Comparison of ENCODE assay signal across 9 mouse cellular contexts in the genomic region with DNA sequence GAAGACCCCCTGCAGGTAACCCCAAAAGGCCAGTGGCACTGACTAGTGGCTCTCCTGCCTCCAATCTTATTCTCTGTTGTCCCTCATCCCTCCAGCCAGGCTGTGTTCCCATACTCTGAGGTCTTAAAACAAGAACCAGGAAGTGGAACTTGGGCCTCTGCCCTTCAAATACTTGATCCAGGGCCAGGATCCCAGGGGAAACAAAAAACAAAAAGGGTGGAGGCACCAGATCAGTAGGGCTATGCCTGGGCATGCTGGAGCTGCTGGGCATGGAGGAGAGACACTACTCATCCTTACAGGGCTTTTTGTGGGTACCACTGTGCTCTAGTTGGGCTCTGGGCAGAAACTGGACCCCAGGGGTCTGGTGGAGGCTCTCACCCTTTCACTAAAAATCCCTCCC. TPM values are rescaled to one million over a fixed set of nuclear protein-coding genes. Genes with fewer than 3 reads are reported as not detected.
DNase-seq lines count a peak whose midpoint lies in the region; ATAC-seq and TF ChIP-seq lines count a peak whose summit lies in the region.
"Had no signal": no experiment of that assay in that cellular context is flagged by ENCODE, and none has a peak within 500 bp of the region (broad histone marks: within the 10 kb centered on the region; RNA-seq: fewer than 3 reads in every experiment).

No protein-coding gene starts in this region.

- H3K27ac ChIP-seq in gastrocnemius, adult 2 months: peak overlapping the region; percentile 93
- H3K27ac ChIP-seq in macrophage: peak overlapping the region; percentile 25

- intact Hi-C loops in gastrocnemius, adult 2 months (cut with DNase I): no loop called here

- ATAC-seq in megakaryocyte, adult 5-6 weeks (ENCODE audit: poor library complexity, severe bottlenecking): no peak
- ATAC-seq in erythroid progenitor cell, adult 5-6 weeks (replicated peaks; ENCODE audit: low FRiP score, poor library complexity, severe bottlenecking): no peak

- no peaks in the 10 kb centered on the region for H3K79me2 ChIP-seq in macrophage (ENCODE audit: inconsistent target)

- peak; percentile 28 for DNase-seq in layer of hippocampus, adult 11-12 months (ENCODE audit: low spot score)
- DNase-seq in layer of hippocampus, adult 9-10 months (ENCODE audit: low spot score): no peak
- DNase-seq in adrenal gland, adult 2 months: peak; percentile 84
- DNase-seq in gastrocnemius, adult 2 months: peak; percentile 77
- peak; percentile 82 for DNase-seq in kidney, postnatal 10 days

- peak overlapping the region; percentile 76 for H3K4me3 ChIP-seq in gastrocnemius, adult 2 months
- H3K4me3 ChIP-seq in macrophage (ENCODE audit: inconsistent target): no peak overlapping the region

- TF ChIP-seq CTCF in gastrocnemius, adult 2 months (IDR thresholded peaks at IDR 0.05): no peak

- no peaks in the 10 kb centered on the region for H3K36me3 ChIP-seq in macrophage (ENCODE audit: inconsistent target)

RNA-seq across cellular contexts. Expression of a gene that starts 5.1 kb away (rescaled TPM):
- total RNA-seq in adrenal gland, adult 2 months (2021): 100 to 1,000 TPM; 209 to 314 TPM
- polyA plus RNA-seq in adrenal gland, adult 2 months (2012; rRNA removed): 112 and 140 TPM in 2 replicates
- total RNA-seq in gastrocnemius, adult 2 months (2021): 10 to 100 TPM; 14.8 to 17.4 TPM
- 10 to 100 TPM in 7 of 26 experiments, 1 to 10 TPM in 15, under 1 TPM in 2, not detected in 2; 0.66 to 23.5 (median 3.7) TPM for total RNA-seq in macrophage (2018; cell fraction: chromatin; rRNA removed)
- total RNA-seq in macrophage (2018; cell fraction: cytosol; rRNA removed): 10 to 100 TPM in 13 of 26 experiments, 1 to 10 TPM in 13; 3.2 to 40.1 (median 18.8) TPM
- 10 to 100 TPM in 13 of 26 experiments, 1 to 10 TPM in 13; 2.2 to 34.2 (median 10.0) TPM for total RNA-seq in macrophage (2018; cell fraction: nucleus; rRNA removed)
- 12.5 to 64.5 TPM (median 39.5 TPM) in 3 replicates for polyA plus RNA-seq in macrophage (2018)
- total RNA-seq in megakaryocyte, adult 5-6 weeks (2015): 1.3 and 2.4 TPM in 2 replicates
- total RNA-seq in megakaryocyte, adult 5-6 weeks (2017): 1.3 and 2.1 TPM in 2 replicates
- 7.5 and 9.4 TPM in 2 replicates for total RNA-seq in erythroid progenitor cell, adult 5-6 weeks (2015; ENCODE audit: low replicate concordance)
- total RNA-seq in erythroid progenitor cell, adult 5-6 weeks (2017; ENCODE audit: low replicate concordance): 2.7 and 3.9 TPM in 2 replicates

RNA-seq across cellular contexts. Expression of a gene that starts 35.5 kb away (rescaled TPM):
- not detected for total RNA-seq in adrenal gland, adult 2 months (2021)
- not detected in 2 replicates for polyA plus RNA-seq in adrenal gland, adult 2 months (2012; rRNA removed)
- total RNA-seq in gastrocnemius, adult 2 months (2021): not detected
- not detected for total RNA-seq in macrophage (2018; cell fraction: chromatin; rRNA removed)
- total RNA-seq in macrophage (2018; cell fraction: cytosol; rRNA removed): not detected
- not detected for total RNA-seq in macrophage (2018; cell fraction: nucleus; rRNA removed)
- polyA plus RNA-seq in macrophage (2018): not detected in 3 replicates
- not detected in 2 replicates for total RNA-seq in megakaryocyte, adult 5-6 weeks (2015)
- not detected in 2 replicates for total RNA-seq in megakaryocyte, adult 5-6 weeks (2017)
- not detected in 2 replicates for total RNA-seq in erythroid progenitor cell, adult 5-6 weeks (2015; ENCODE audit: low replicate concordance)
- not detected in 2 replicates for total RNA-seq in erythroid progenitor cell, adult 5-6 weeks (2017; ENCODE audit: low replicate concordance)
- total RNA-seq: left cerebral cortex, postnatal 25 days had no signal

Comparison
In these comparisons a context has a peak if more than half of its experiments do, and no peak if none do; other contexts are left out.
1. RNA of a gene that starts 5.1 kb away (total RNA-seq): 209 to 314 TPM in adrenal gland, adult 2 months; 14.8 to 17.4 TPM in gastrocnemius, adult 2 months, 2.7 to 9.4 TPM in erythroid progenitor cell, adult 5-6 weeks and 1.3 to 2.4 TPM in megakaryocyte, adult 5-6 weeks; every median in the first group is over 10 times any median in the second.